Mouse (Mus musculus) megakaryocyte-erythroid progenitor cell, adult 5-6 weeks (primary cell): ENCODE results near the gene Pus7. TPM values are rescaled to one million over a fixed set of nuclear protein-coding genes. Genes with fewer than 3 reads are reported as not detected.
A peak's percentile ranks its signal among the peaks of the same experiment; 100 is the strongest.

Experiments used
- ATAC-seq: replicated peaks from 2 replicates; pipeline ENCODE4 v1.8.0; 2016; ENCODE audit warnings: mild to moderate bottlenecking, inconsistent platforms; ENCODE audit not compliant: severe bottlenecking, poor library complexity, low FRiP score, low TSS enrichment
- total RNA-seq, 2 experiments: library from RNA; stranded (forward) in 1 of 2; stranded (reverse) in 1 of 2; fragments of 200-1000, 215-1000 nt in 1 of 2; fragments of >200 nt in 1 of 2; fragmentation: Nextera tagmentation in 1 of 2; gene quantifications; 2 replicates each; pipeline ENCODE4 v1.2.3; 2014 to 2017

The Pus7 gene
- total RNA-seq (2014; fragmentation: Nextera tagmentation) (64.0 and 64.3 TPM in 2 replicates), total RNA-seq (2017) (84.8 and 88.0 TPM in 2 replicates)

- peak; percentile 65 for ATAC-seq
Observed at GRCm38 (mm10) chr5:23782931-23783877, at the start of gene Pus7. TSS of gene Pus7 (minus strand) at chr5:23783711.

GRCm38 (mm10) chr5:23830897-23831752 is 47.6 kb upstream of the Pus7 start:
- 0 out of 2 replicates have a peak, but pooled peaks have one; percentile 34 for ATAC-seq

GRCm38 (mm10) chr5:23826321-23827004 is 43.0 kb upstream of the Pus7 start:
- ATAC-seq = peak; percentile 85

GRCm38 (mm10) chr5:23824171-23824733 is 40.7 kb upstream of the Pus7 start:
- peak; percentile 38; the same call in 1 of the 2 replicates for ATAC-seq

GRCm38 (mm10) chr5:23822306-23822705 is 38.8 kb upstream of the Pus7 start:
- no peak for ATAC-seq

- ATAC-seq = no peak
Observed at GRCm38 (mm10) chr5:23816681-23817080, 33.2 kb upstream of the Pus7 start.

- ATAC-seq = no peak
Observed at GRCm38 (mm10) chr5:23814841-23815240, 31.3 kb upstream of the Pus7 start.

- no peak for ATAC-seq
Observed at GRCm38 (mm10) chr5:23792726-23793125, 9.2 kb upstream of the Pus7 start.

- 0 out of 2 replicates have a peak, but pooled peaks have one; percentile 19 for ATAC-seq
Observed at GRCm38 (mm10) chr5:23789078-23789612, 5.6 kb upstream of the Pus7 start.

GRCm38 (mm10) chr5:23788390-23788830 is 4.9 kb upstream of the Pus7 start:
- ATAC-seq = no peak

- ATAC-seq = peak; percentile 83
Observed at GRCm38 (mm10) chr5:23787536-23788389, 4.3 kb upstream of the Pus7 start, which contains the start of gene Rint1. TSS of gene Rint1 (plus strand) at chr5:23787711.

GRCm38 (mm10) chr5:23782051-23782810 is 1.3 kb downstream of the Pus7 start:
- ATAC-seq = no peak

GRCm38 (mm10) chr5:23781172-23781571 is 2.3 kb downstream of the Pus7 start:
- ATAC-seq = no peak

GRCm38 (mm10) chr5:23780516-23780915 is 3.0 kb downstream of the Pus7 start:
- ATAC-seq = no peak

GRCm38 (mm10) chr5:23774186-23774585 is 9.3 kb downstream of the Pus7 start:
- ATAC-seq = no peak

GRCm38 (mm10) chr5:23771105-23771504 is 12.4 kb downstream of the Pus7 start:
- ATAC-seq = peak; percentile 94

GRCm38 (mm10) chr5:23764557-23764956 is 19.0 kb downstream of the Pus7 start:
- ATAC-seq = no peak
